Mouse (Mus musculus) cerebellum, postnatal 14 days (tissue): ENCODE results near the gene 4833420G17Rik.
"Not testable (repeated sequence)": the region's sequence is repeated elsewhere in the genome, so short reads cannot be mapped to it uniquely, and the experiment has no call there.

Experiments used
- DNase-seq, 2 experiments: peaks; one replicate each; pipeline ENCODE4 v3.0.0; 2021; ENCODE audit warnings: mixed read lengths in 2 of 2

4833420G17Rik gene

GRCm38 (mm10) chr13:119462596-119463560 lies at the start of gene 4833420G17Rik:
4833420G17Rik (plus strand) TSS chr13:119462768.
- DNase-seq: peak; percentile 89 to 90

DNA sequence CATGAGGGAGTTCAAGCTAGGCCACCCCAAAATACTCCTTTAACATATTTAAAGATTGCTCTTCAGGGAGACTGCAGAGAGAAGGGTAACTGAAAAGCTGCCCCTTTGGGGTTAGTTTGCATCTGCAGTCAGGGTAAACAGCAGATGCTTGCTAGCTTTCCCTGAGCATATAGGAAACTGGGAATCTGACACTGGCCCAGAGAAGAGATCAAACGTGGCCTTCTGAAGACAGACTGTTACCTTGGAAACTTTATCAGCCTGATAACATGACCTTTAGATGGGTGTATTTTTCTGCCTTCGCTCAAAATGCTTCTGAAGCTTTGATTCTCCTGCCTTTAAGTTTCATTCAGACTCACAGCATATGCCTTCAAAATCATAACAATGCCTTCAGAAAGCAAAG lies 49.5 kb upstream of the 4833420G17Rik start:
- no peak for DNase-seq

DNA sequence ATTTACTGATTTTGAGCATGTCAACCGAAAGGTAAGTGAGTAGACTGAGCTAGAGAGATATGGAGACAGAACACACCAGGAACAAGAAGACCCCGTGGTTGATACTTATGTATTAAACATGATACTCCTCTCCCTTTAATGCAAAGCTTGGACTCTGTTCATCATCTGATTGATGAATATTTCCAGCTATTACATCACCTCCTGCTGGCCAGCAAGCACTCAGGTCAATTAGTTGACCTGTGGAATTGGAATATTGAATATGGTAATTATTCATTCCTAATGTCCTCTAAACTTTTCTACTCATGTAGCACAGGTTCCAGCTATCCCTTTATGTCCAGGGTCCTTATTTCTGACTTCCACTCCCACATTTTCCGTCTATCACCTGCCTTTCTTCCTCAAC lies 44.1 kb upstream of the 4833420G17Rik start:
- no peak for DNase-seq

- peak; percentile 13 to 14 for DNase-seq
Observed at GRCm38 (mm10) chr13:119430164-119430563, 32.4 kb upstream of the 4833420G17Rik start.

DNA sequence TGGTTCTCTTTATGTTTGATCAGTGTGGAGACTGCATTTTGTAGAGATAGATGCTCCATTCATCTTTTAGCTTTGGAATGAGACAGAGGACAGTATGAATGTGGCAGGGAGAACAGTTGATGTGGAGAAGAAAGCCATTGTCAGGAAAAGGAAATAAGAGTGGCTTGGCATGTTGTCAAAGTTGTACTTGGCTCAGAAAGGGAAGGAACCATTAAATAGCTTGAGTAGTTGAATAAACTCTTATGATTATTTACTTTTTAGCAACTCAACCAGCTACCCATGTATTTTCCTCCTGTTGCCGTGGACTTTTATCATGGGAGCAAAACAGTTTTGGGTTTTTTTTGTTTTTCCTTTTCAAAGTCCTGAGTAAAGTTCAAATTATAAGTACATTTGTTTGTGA lies 30.5 kb upstream of the 4833420G17Rik start:
- DNase-seq: no peak

DNA sequence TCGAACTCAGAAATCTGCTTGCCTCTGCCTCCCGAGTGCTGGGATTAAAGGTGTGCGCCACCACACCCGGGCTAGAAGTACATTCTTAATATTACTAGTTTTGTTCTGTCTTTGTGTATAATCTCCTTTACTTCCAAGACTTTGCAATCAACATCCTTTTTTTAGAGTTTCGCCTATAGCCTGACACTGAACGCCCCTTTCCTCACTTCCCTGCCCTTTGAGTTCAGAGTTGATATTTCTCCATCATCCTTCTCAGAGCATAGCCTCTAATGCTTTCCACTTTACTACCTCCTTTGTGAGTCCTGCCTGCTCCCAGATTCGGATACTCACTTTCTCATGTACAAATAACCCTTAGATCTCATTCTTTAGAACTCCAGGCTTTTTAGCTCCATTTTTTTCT lies 28.2 kb upstream of the 4833420G17Rik start:
- DNase-seq: no peak

GRCm38 (mm10) chr13:119442244-119442643 lies 20.3 kb upstream of the 4833420G17Rik start:
- DNase-seq: no peak

- DNase-seq: no peak
Observed at GRCm38 (mm10) chr13:119453563-119453962, 9.0 kb upstream of the 4833420G17Rik start.

DNA sequence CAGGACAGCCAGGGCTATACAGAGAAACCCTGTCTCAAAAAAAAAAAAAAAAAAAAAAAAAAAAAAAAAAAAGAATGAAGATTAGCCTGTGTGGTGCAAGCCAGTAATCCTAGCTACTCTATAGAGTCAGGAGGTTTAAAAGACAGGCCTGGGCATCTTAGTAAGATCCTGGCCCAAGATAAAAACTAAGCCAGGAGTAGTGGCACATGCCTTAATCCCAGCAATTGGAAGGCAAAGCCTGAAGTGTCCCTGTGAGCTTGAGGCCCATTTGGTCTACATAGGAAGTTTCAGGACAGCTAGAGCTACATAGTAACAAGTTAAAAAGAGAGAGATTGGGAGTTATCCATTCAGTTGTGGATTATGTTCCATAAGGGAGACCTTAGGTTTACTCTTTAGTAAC lies 7.5 kb upstream of the 4833420G17Rik start:
- DNase-seq: no peak

DNA sequence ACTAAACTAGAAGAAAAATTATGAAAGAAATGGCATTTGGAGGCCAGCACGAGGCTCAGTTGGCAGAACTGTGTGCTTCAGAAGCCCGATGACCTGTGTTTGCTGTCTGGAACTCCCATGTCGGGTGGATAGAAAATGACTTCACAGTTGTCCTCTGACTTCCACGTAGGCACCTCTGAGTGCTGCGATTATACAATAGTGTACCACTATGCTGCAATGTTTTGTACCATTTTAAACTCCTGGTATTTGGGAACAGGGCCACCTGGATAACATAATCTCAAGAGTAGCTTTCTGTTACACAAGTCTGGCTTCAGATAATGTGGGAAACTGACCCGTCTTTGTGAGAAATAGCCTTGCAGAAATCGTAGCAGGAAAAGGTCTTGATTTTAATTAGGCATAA lies 6.2 kb upstream of the 4833420G17Rik start:
- DNase-seq: no peak

- DNase-seq: peak; percentile 17 to 22
Observed at GRCm38 (mm10) chr13:119461900-119462595, 520 bp upstream of the 4833420G17Rik start.

- no peak for DNase-seq
Observed at GRCm38 (mm10) chr13:119476631-119477030, 14.1 kb downstream of the 4833420G17Rik start.

DNA sequence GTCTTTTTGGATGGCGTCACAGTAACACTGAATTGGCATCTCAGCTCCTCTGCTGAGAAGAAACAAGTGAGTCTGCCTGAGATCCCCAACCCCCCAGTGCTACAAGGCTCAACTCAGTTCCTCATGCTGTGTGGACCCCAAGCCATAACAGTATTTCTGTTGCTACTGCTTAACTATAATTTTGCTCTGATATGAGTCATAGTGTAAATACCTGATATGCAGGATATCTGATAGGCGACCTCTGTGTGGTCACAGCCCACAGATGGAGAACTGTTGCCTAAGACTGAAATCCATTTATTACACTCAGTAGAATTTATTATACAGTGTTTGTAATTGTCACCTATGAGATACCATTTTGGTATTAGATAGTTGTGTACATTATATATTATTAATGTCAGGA lies 15.2 kb downstream of the 4833420G17Rik start:
- DNase-seq: no peak

DNA sequence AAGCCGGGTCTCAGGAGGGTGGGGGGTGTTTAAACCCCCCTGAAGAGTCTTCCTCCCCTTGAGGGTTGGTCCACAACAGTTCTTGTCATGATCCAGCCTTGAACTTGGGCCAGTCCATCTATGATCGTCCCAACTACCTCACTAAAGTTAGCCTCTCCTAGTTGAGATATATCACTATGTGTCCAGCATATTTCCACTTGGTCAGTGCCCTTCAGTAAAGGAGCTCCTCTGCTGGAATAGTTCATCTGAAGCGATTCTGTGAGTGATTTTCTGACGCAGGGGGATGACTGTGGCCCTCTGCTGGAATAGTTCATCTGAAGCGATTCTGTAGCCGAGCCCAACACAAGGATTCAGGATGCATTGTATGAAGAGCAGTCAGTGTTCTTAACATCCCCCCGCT lies 24.8 kb downstream of the 4833420G17Rik start:
- DNase-seq: peak; percentile 12

GRCm38 (mm10) chr13:119487880-119488580 lies 25.5 kb downstream of the 4833420G17Rik start, which contains the start of the genes Tmem267 and 3110070M22Rik:
Tmem267 (plus strand) TSS chr13:119488039.
3110070M22Rik (minus strand) TSS chr13:119488383.
- DNase-seq: peak; percentile 90 to 93

DNA sequence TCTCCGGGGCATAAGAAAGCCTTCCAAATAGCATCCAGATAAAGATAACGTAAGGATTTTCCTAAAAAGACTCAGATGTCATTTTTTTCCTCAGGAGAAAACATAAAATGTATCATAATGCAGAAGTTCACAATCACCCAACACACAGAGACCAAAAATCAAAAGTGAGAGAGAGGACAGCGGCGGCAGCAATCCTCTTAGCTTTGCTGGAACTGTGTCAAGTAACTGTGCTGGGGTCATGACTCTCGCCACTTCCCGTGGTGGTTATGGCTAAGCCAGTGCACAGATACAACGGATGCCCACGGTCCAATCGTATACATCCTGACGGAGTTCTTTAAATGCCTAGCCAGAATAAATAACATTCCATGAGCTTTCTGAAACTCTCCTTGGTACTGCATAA lies 29.5 kb downstream of the 4833420G17Rik start:
- not testable (repeated sequence) for DNase-seq

- DNase-seq: not testable (repeated sequence)
Observed at GRCm38 (mm10) chr13:119494938-119495337, 32.4 kb downstream of the 4833420G17Rik start.
